Mouse (Mus musculus): ENCODE results near the gene Gm21719. TPM values are rescaled to one million over a fixed set of nuclear protein-coding genes. Genes with fewer than 3 reads are reported as not detected.
"Not testable (repeated sequence)": the region's sequence is repeated elsewhere in the genome, so short reads cannot be mapped to it uniquely, and the experiment has no call there.

The Gm21719 gene
- not detected in 2 replicates for polyA plus RNA-seq (2015; fragmentation: Nextera tagmentation; extraction: Ambion mirVana)

- ATAC-seq; H3K27ac ChIP-seq (ENCODE audit: low read length); H3K4me1 ChIP-seq (ENCODE audit: control insufficient read depth, insufficient read depth, low read length); H3K27me3 ChIP-seq (replicated peaks; ENCODE audit: control insufficient read depth, insufficient read depth, low read length); H3K9ac ChIP-seq (ENCODE audit: low read depth, low read length); H3K4me2 ChIP-seq (ENCODE audit: low read depth, low read length); H3K36me3 ChIP-seq (ENCODE audit: control insufficient read depth, insufficient read depth, low read length); H3K9me3 ChIP-seq (ENCODE audit: control insufficient read depth, low read length); H3K4me3 ChIP-seq (ENCODE audit: low read length): not testable (repeated sequence)
- WGBS, result 18% methylated on average over 1 of the region's 1 CpGs
These were observed at the start of gene Gm21719 for GRCm38 (mm10) chrY:6682772-6683171. Gene Gm21719 (minus strand): TSS chrY:6682872.

Other genes with a start within 250 kb of the Gm21719 start
- gene Gm28919, start 99.3 kb downstream of the Gm21719 start, polyA plus RNA-seq (2015; fragmentation: Nextera tagmentation; extraction: Ambion mirVana), result not detected in 2 replicates
- not detected in 2 replicates for gene Gm20830, start 235.4 kb upstream of the Gm21719 start, polyA plus RNA-seq (2015; fragmentation: Nextera tagmentation; extraction: Ambion mirVana)

Data from intestine, embryonic 16.5 days (tissue).